Mouse (Mus musculus) G1E (cell line): ENCODE measurements around the gene Fcgr1. TPM values are rescaled to one million over a fixed set of nuclear protein-coding genes. Genes with fewer than 3 reads are reported as not detected.

Source experiments
- ATAC-seq: 2 replicates; pipeline ENCODE4 v1.8.0; 2016; ENCODE audit warnings: mild to moderate bottlenecking; ENCODE audit not compliant: insufficient number of reproducible peaks, poor library complexity, low FRiP score, severe bottlenecking; ENCODE audit errors: extremely low read depth
- DNase-seq: peaks from one replicate; pipeline ENCODE4 v3.0.0; 2012; ENCODE audit warnings: low spot score
- H3K27me3 ChIP-seq: 2 replicates; pipeline ENCODE4 v1.6.1; 2012; ENCODE audit warnings: mild to moderate bottlenecking, low read length, inconsistent platforms; ENCODE audit not compliant: insufficient read depth
- H3K36me3 ChIP-seq: replicated peaks from 2 replicates; pipeline ENCODE3; 2012; ENCODE audit warnings: mild to moderate bottlenecking, inconsistent platforms
- H3K4me1 ChIP-seq: 2 replicates; pipeline ENCODE4 v1.6.1; 2012; ENCODE audit warnings: low read depth, low read length, inconsistent platforms, mixed read lengths; ENCODE audit not compliant: insufficient read depth
- H3K4me3 ChIP-seq: 2 replicates; pipeline ENCODE4 v1.5.1; 2012; ENCODE audit warnings: low read depth, mild to moderate bottlenecking, inconsistent platforms, low read length, moderate library complexity, mixed read lengths
- H3K9me3 ChIP-seq: replicated peaks from 2 replicates; pipeline ENCODE4 v1.6.1; 2012; ENCODE audit warnings: inconsistent platforms
- CTCF ChIP-seq: IDR thresholded peaks from 2 replicates; pipeline ENCODE4 v1.5.1; 2012; ENCODE audit warnings: low read depth, low read length, inconsistent platforms, mixed read lengths
- GATA1 ChIP-seq: IDR thresholded peaks from 2 replicates; pipeline ENCODE4 v1.6.1; 2012; ENCODE audit warnings: borderline replicate concordance, low read length, inconsistent platforms, mixed read lengths
- GATA2 ChIP-seq: IDR thresholded peaks from 2 replicates; pipeline ENCODE4 v1.6.1; 2012; ENCODE audit warnings: low read depth, low read length, inconsistent platforms, borderline replicate concordance
- POLR2AphosphoS5 ChIP-seq: IDR thresholded peaks from 2 replicates; pipeline ENCODE4 v1.6.1; 2012; ENCODE audit warnings: low read depth, low read length, inconsistent platforms; ENCODE audit not compliant: insufficient replicate concordance
- TAL1 ChIP-seq: conservative IDR thresholded peaks from 2 replicates; pipeline ENCODE4 v1.6.1; 2012; ENCODE audit warnings: low read depth, low read length, inconsistent platforms, mixed read lengths
- polyA plus RNA-seq: library from polyadenylated mRNA; stranded (reverse); fragments of >175 nt; gene quantifications from 2 replicates; pipeline ENCODE4 v1.2.3, GENCODE M21; 2012
- total RNA-seq, 2 experiments: library from RNA; stranded (forward) in 1 of 2; stranded (reverse) in 1 of 2; fragments of 200-1000 nt in 1 of 2; fragments of >200 nt in 1 of 2; fragmentation: Nextera tagmentation in 1 of 2; gene quantifications; 2 replicates each; pipeline ENCODE4 v1.2.3; 2014 to 2017

Gene Fcgr1
- total and polyA plus RNA-seq, 3 experiments, result 0.16 to 0.53 TPM; not detected in 1

DNA sequence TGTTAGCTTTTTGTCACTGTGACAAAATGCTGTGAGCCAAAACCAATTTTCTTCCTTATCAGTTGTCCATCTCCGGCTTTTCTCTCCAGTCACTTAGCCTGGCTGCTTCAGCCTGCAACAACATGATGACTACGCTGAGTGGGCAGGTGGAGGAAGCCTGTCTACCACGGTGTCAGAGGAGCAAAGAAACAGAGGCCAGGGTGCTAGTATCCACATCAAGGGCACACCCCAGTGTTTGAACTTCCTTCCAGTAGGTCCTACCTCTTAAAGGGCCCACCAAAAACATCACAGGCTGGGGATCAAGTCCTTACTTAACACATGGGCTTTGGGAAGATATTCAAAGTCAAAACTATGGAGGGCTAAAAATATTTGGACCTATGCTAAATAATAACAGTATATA lies 15.7 kb upstream of the Fcgr1 start:
- Histone ChIP-seq H3K27me3 (no peaks in the 10 kb centered on the region), H3K4me1 (no peaks in the 10 kb centered on the region), H3K4me3 (no peak overlapping the region), H3K36me3 (no peaks in the 10 kb centered on the region), H3K9me3 (no peaks in the 10 kb centered on the region)
- TF ChIP-seq POLR2AphosphoS5 (no peak), TAL1 (no peak), GATA2 (no peak), CTCF (no peak), GATA1 (no peak)
- ATAC-seq, result no peak
- DNase-seq, result no peak

DNA sequence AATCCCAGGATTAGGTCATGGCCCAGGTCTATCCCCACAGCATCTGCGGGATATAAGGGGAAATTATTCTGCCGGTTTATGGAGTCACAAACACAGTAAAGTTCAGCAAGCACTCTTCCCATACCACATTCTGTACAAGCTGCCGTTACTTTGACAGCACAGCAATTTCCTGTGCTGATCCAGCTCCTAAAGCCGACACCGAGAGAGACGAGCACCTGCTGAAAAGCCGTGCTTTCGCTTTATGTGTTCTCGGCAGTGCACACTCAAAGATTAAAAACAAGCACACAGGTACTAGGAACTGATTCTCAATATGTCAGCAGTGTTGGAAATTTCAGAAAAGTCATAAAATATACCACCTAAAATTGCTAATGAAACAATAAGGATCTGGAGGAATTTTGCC lies 12.7 kb upstream of the Fcgr1 start:
- ATAC-seq (no peak), DNase-seq (no peak)
- H3K4me3 ChIP-seq, result no peak overlapping the region
- H3K4me1 ChIP-seq, result no peaks in the 10 kb centered on the region
- H3K36me3 ChIP-seq, result no peaks in the 10 kb centered on the region
- H3K27me3 ChIP-seq, result no peaks in the 10 kb centered on the region
- no peaks in the 10 kb centered on the region for H3K9me3 ChIP-seq
- TF ChIP-seq GATA1, result no peak
- no peak for TF ChIP-seq TAL1
- no peak for TF ChIP-seq GATA2
- no peak for TF ChIP-seq POLR2AphosphoS5
- TF ChIP-seq CTCF, result no peak

DNA sequence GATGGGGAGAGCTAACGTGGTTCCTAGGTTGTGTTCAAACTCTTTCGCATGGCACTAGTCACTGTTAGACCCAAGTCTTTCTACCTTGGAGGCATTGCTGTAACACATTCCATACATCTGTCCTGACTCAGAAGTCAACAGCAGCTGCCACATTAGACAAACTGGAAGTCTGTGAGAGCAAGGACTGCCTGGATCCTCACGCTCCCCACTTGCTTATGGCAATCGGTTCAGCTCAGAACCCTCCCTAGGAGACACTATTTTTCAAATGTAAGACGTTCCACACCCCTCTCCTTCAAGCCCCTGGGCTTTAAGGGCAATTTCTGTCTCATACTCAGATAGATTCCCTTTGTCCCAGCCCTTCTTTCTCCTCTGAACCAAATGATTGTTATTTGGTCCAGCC lies 8.3 kb upstream of the Fcgr1 start:
- DNase-seq (no peak), ATAC-seq (no peak)
- no peaks in the 10 kb centered on the region for H3K27me3 ChIP-seq
- H3K36me3 ChIP-seq, result no peaks in the 10 kb centered on the region
- H3K4me1 ChIP-seq, result no peaks in the 10 kb centered on the region
- no peaks in the 10 kb centered on the region for H3K9me3 ChIP-seq
- no peak overlapping the region for H3K4me3 ChIP-seq
- TF ChIP-seq TAL1, result no peak
- TF ChIP-seq POLR2AphosphoS5, result no peak
- TF ChIP-seq CTCF, result no peak
- no peak for TF ChIP-seq GATA1
- TF ChIP-seq GATA2, result no peak

DNA sequence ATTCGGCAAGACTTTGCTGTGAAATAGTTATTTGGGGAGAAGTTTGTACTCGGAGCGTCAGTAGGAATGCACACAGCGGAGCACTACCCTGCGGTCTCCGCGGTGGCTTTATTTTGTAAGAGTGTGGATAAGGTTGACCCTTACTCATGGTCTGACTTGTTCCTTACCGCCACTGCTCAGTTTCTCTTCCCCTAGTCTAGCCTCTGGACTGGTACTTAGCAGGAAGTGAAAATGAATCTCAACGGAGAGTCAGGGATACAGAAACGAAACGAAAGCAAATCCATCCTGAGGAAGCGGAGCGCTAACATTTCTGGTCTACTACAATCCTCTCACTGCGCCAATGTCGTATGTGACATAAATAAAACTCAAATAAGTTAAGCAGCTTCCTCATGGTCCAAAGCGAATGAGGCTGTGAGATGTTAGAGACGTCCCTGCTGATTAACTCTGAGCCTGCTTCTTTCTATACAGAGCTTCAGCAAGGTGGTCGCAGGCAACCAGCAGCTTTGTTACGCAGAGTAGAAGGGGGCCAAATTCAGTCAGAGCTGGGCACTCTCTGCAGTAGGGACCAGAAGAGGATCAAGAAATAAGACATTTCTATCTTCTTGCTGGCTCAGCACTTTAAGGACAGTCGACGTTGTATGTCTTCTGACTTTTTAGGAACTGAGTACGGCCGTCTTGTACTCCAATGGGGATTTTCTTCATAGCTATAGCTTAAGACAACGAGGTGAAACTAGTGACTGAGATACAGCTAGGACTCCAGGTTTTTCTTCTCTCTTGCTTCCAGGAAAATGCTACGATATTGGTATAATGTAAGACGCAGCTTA lies 7.1 kb upstream of the Fcgr1 start:
- DNase-seq (no peak), ATAC-seq (no peak)

DNA sequence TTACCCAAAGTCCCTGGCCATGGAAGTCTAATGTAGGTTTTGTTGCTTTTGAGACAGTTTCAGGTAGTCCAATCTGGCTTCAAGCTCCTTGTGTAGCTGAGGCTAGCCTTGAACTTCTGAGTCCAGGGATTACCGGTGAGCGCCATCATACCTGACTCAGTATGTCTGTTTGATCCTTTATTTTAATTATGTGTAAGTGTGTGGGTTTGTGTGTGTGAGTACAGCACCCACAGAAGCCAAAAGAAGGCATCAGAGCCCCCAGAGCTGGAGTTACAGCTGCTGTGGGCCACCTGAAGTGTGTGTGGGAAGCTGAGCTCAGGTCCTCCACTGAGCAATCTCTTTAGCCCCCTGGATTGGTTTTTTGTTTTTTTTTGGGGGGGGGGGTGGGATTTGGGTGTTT lies 5.8 kb upstream of the Fcgr1 start:
- ATAC-seq, result no peak
- DNase-seq, result no peak
- Histone ChIP-seq H3K36me3 (no peaks in the 10 kb centered on the region), H3K9me3 (no peaks in the 10 kb centered on the region), H3K27me3 (0 out of 2 replicates have a peak, but pooled peaks cover 3% of the 10 kb centered on the region), H3K4me3 (no peak overlapping the region), H3K4me1 (no peaks in the 10 kb centered on the region)
- no peak for TF ChIP-seq CTCF
- no peak for TF ChIP-seq GATA1
- TF ChIP-seq POLR2AphosphoS5, result no peak
- TF ChIP-seq TAL1, result no peak
- TF ChIP-seq GATA2, result no peak

More for the DNA sequence above, 7.1 kb upstream of the Fcgr1 start:
- Histone ChIP-seq H3K9me3 (no peaks in the 10 kb centered on the region), H3K4me1 (no peaks in the 10 kb centered on the region), H3K27me3 (0 out of 2 replicates have a peak, but pooled peaks cover 3% of the 10 kb centered on the region), H3K36me3 (no peaks in the 10 kb centered on the region), H3K4me3 (no peak overlapping the region)
- TF ChIP-seq TAL1, result no peak
- TF ChIP-seq POLR2AphosphoS5, result no peak
- TF ChIP-seq GATA2, result no peak
- no peak for TF ChIP-seq GATA1

DNA sequence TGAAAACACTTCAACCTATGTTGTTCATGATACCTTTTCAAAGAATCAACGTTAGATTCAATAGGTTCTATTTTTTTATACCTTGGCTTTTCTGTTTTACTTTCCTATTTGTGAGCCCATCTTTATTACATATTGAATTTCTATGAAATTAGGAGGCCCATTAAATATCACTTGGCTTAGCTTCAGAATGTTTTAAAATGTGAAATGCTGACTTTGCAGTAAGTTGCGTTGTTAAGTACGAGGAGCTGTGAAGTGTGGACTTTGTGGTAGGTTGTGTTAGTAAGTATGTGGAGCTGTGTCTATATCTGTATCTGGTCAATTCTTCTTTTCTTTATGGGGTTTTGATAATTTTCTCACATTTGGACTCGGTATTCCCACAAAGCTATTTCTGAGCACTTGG lies 4.6 kb upstream of the Fcgr1 start:
- ATAC-seq, result no peak

More for the DNA sequence above, 4.6 kb upstream of the Fcgr1 start:
- no peaks in the 10 kb centered on the region for H3K36me3 ChIP-seq
- H3K4me1 ChIP-seq, result peaks cover 8% of the 10 kb centered on the region
- no peak for TF ChIP-seq CTCF
- no peak for TF ChIP-seq POLR2AphosphoS5
- no peak for TF ChIP-seq GATA1
- no peak for TF ChIP-seq TAL1
- no peak for TF ChIP-seq GATA2
- no peak for DNase-seq
- H3K4me3 ChIP-seq, result no peak overlapping the region
- peaks cover 8% of the 10 kb centered on the region; the same call in 1 of the 2 replicates for H3K27me3 ChIP-seq
- H3K9me3 ChIP-seq, result no peaks in the 10 kb centered on the region
